8 mouse cellular contexts compared by ENCODE assay signal in the genomic region with DNA sequence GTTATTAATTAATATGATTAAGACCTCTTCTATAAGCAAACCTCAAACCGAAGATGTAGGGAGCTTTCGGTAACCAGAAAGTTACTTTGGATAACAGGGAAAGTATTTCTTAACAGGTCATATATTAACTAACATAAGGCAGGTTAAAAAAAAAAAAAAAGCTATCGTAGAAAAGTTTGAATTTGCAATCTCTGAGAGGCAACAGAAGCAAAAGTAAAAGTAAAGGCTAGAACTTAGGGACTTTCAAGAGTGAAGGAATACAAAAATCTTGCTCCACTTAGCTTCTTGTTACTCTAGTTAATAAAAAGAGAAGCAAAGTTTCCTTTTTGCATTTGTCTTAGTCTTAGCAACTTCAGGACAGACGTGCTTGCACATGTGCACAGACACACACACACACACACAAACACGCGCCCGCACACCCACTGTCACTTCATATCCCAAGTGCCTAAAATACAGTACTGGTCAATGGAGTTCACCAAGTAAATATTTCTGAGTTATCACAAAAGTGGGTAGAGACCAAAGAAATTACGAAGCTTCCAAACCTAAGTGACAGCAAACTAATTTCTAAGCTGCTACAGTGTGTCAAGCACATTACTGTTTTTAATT. TPM values are rescaled to one million over a fixed set of nuclear protein-coding genes. Genes with fewer than 3 reads are reported as not detected.
DNase-seq lines count a peak whose midpoint lies in the region; ATAC-seq and TF ChIP-seq lines count a peak whose summit lies in the region.

No protein-coding gene starts in this region.

- DNase-seq in kidney, adult 18-20 months, result peak; percentile 14
- no peak for DNase-seq in kidney, adult 9 months
- DNase-seq in brain, embryonic 14.5 days (ENCODE audit: low read depth), result peak; percentile 43
- no peak for DNase-seq in cerebellum, postnatal 14 days
- no peak for DNase-seq in urinary bladder, adult 2 months (ENCODE audit: low spot score)
- DNase-seq in MN1 (ENCODE audit: low spot score), result no peak

- peak overlapping the region; percentile 84 for H3K9ac ChIP-seq in hindbrain, embryonic 15.5 days

- no peaks in the 10 kb centered on the region for H3K27me3 ChIP-seq in hindbrain, embryonic 15.5 days
- no peaks in the 10 kb centered on the region for H3K27me3 ChIP-seq in megakaryocyte, embryonic 14.5 days (replicated peaks)

- no peaks in the 10 kb centered on the region for H3K9me3 ChIP-seq in hindbrain, embryonic 15.5 days
- H3K9me3 ChIP-seq in megakaryocyte, embryonic 14.5 days, result no peaks in the 10 kb centered on the region

- peak overlapping the region; percentile 78 for H3K4me2 ChIP-seq in hindbrain, embryonic 15.5 days

- TF ChIP-seq POLR2A in brain, embryonic 14.5 days (IDR thresholded peaks at IDR 0.05; ENCODE audit: borderline replicate concordance, extremely low read depth, insufficient read depth, insufficient read length, poor library complexity, severe bottlenecking), result no peak

- H3K4me1 ChIP-seq in hindbrain, embryonic 15.5 days (replicated peaks), result peaks cover 12% of the 10 kb centered on the region
- peaks cover 63% of the 10 kb centered on the region for H3K4me1 ChIP-seq in megakaryocyte, embryonic 14.5 days

- H3K27ac ChIP-seq in hindbrain, embryonic 15.5 days (replicated peaks), result peak overlapping the region; percentile 90

- H3K4me3 ChIP-seq in hindbrain, embryonic 15.5 days, result peak overlapping the region; percentile 71
- peak overlapping the region; percentile 98 for H3K4me3 ChIP-seq in megakaryocyte, embryonic 14.5 days (replicated peaks)

- no peaks in the 10 kb centered on the region for H3K36me3 ChIP-seq in hindbrain, embryonic 15.5 days
- no peaks in the 10 kb centered on the region for H3K36me3 ChIP-seq in megakaryocyte, embryonic 14.5 days (replicated peaks; ENCODE audit: low read length)

- peak; percentile 23; the same call in 1 of the 2 replicates for ATAC-seq in hindbrain, embryonic 15.5 days (ENCODE audit: low FRiP score, low read depth)

- 42% methylated on average over 8 of the region's 8 CpGs for WGBS in hindbrain, embryonic 15.5 days

- TF ChIP-seq CTCF in brain, embryonic 14.5 days (IDR thresholded peaks at IDR 0.05; ENCODE audit: borderline replicate concordance, extremely low read depth, insufficient read depth, insufficient read length), result no peak

RNA-seq across cellular contexts. Expression of gene Trdmt1, which starts 0.8 kb away (rescaled TPM):
- 6.8 and 8.5 TPM in 2 replicates for polyA plus RNA-seq in brain, embryonic 14.5 days (2012; rRNA removed)
- polyA plus RNA-seq in hindbrain, embryonic 15.5 days (2015; fragmentation: Nextera tagmentation; extraction: Ambion mirVana), result 7.2 and 8.5 TPM in 2 replicates
- 0.82 TPM in 1 of 2 replicates, not detected in the other for polyA plus RNA-seq in megakaryocyte, embryonic 14.5 days (2012; ENCODE audit: insufficient read depth, low replicate concordance)
- polyA plus RNA-seq in urinary bladder, adult 2 months (2012; rRNA removed), result 9.8 and 10.0 TPM in 2 replicates

RNA-seq across cellular contexts. Expression of gene Vim, which starts 30.1 kb away (rescaled TPM):
- 1,036 and 1,222 TPM in 2 replicates for polyA plus RNA-seq in brain, embryonic 14.5 days (2012; rRNA removed)
- 469 and 517 TPM in 2 replicates for polyA plus RNA-seq in hindbrain, embryonic 15.5 days (2015; fragmentation: Nextera tagmentation; extraction: Ambion mirVana)
- 168 and 727 TPM in 2 replicates for polyA plus RNA-seq in megakaryocyte, embryonic 14.5 days (2012; ENCODE audit: insufficient read depth, low replicate concordance)
- 971 and 1,095 TPM in 2 replicates for polyA plus RNA-seq in urinary bladder, adult 2 months (2012; rRNA removed)

RNA-seq across cellular contexts. Expression of gene Cubn, which starts 52.0 kb away (rescaled TPM):
- 0.35 and 0.55 TPM in 2 replicates for polyA plus RNA-seq in brain, embryonic 14.5 days (2012; rRNA removed)
- 0.30 and 0.50 TPM in 2 replicates for polyA plus RNA-seq in hindbrain, embryonic 15.5 days (2015; fragmentation: Nextera tagmentation; extraction: Ambion mirVana)
- not detected in 2 replicates for polyA plus RNA-seq in megakaryocyte, embryonic 14.5 days (2012; ENCODE audit: insufficient read depth, low replicate concordance)
- 0.07 and 0.09 TPM in 2 replicates for polyA plus RNA-seq in urinary bladder, adult 2 months (2012; rRNA removed)

Comparison
In these comparisons a context has a peak if more than half of its experiments do, and no peak if none do; other contexts are left out.
1. DNase-seq: peak in kidney, adult 18-20 months (single experiment) and brain, embryonic 14.5 days (single experiment); none in kidney, adult 9 months (single experiment), cerebellum, postnatal 14 days (0 of 2), urinary bladder, adult 2 months (single experiment) and MN1 (single experiment).